Mouse (Mus musculus) kidney, postnatal 4 days (tissue): ENCODE measurements around the gene Aff4.

Source experiments
- DNase-seq, 2 experiments: peaks; one replicate each; pipeline ENCODE4 v3.0.0; 2021; ENCODE audit warnings: mixed read lengths in 2 of 2

Gene Aff4

GRCm38 (mm10) chr11:53463551-53464424, 113.2 kb downstream of the Aff4 start:
- DNase-seq = peak; percentile 48 to 54

DNA sequence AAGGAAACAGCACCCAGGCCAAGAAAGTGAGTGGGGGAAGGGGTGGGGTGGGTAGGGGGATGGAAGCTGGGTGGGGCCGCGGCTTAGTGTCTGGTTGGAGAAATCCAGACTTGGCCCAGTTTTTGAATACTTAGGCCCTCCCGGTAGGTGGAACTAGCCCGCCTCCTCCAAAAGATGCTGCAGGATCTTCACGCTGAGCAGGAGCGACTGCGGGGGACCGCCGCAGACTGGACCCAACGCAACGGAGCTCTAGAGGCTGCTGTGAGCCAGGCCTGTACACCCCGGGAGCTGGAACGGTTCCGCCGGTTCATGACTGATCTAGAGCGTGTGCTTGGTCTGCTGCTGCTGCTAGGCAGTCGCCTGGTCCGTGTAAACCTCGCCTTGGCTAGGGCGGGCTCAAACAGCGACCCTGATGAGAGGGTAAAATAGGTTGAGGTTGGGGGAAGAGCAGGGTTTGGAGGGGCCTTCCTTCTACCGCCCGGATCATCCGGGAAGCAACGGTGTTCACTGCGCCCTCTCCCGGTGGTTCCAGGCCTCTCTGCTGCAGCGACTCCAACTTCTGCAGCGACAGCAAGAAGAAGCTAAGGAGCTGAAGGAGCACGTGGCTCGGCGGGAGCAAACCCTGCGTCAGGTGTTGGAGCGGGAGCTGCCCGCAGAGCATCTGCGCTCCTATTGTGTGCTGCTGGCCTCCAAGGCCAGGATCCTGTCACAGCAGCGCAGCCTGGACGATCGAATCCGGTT, 115.8 kb downstream of the Aff4 start:
- DNase-seq = peak; percentile 91 to 92

DNA sequence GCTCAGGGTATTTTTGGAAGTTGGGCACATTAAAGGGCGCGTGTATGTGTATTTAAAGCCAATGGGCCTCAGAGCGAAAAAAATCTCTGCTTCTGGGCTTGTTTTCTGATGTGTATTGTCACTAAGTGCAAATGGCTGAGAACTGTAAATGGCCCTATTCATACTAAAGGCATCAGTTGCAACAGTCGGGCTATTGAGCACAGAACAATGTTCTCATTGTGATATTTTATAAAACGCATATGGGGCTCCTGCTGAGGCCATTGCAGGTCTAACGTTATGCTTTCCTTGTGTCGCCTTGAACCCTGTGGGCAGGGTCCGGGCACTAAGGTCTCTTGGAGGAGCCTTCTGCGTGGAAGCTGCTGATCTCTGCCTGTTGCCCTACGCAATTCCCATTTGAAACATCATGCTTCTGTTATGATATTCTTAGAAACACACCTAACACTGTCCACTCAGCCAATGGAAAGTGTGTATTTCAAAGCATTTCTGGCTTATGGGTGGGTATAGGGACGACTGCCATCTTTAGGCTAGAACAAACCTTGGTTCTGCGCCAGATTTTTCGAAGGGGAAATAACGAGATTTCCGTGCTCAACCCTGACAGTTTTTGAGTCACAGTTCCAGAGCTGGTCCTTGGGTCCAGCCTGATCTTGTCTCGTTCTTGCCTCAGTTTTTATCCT, 118.8 kb downstream of the Aff4 start:
- no peak for DNase-seq

DNA sequence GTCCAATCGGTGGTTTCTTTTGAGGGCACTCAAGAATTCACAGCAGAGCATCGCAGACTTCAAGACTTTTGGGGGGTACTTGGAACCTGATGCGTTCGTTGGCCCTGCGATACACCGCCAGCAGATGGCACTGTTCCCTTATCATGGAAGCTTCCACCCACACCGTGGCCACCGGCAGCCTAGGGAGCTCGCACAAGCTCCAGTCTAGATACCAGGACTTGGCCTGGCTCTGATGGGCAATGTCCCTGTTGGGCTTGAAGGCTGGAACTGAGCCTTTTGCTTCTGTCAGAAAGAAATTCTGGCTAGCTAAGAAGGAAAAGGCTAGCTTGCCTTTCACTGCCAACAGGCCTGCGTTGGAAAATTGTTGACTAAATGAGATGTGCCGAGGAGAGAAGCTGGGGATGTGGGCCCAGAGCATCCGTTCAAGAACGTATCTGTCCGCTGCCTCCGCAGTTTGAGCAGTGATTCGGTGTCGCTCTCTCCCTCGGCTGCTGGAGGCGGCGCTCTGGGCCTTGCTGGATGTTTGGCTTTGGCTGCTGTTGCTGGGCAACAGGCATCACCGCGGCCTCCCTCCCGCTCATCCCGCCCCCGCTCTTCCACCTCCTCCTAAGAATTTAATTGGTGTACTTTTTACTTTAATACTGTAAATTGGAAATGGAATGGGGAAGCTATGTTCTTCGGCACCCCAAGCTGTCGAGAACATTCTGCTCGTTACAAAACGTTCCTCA, 119.5 kb downstream of the Aff4 start, which contains the start of gene Gm9837:
Gm9837 (minus strand) TSS at position 512 of the 728 bp plus-strand sequence.
- peak; percentile 95 for DNase-seq
